Mouse (Mus musculus): Measurements from ENCODE around the gene Gc. TPM values are rescaled to one million over a fixed set of nuclear protein-coding genes. Genes with fewer than 3 reads are reported as not detected.

Gc gene
- total and polyA plus RNA-seq, 2 experiments: 2,360 to 10,847 TPM

- no peak for DNase-seq (ENCODE audit: extremely low read depth, low read depth, low spot score)
- Histone ChIP-seq H3K9ac (ENCODE audit: low read depth, low read length) (no peak overlapping the region), H3K36me3 (ENCODE audit: control insufficient read depth, insufficient read depth, low read length) (no peaks in the 10 kb centered on the region), H3K27me3 (ENCODE audit: control insufficient read depth, insufficient read depth, low read length) (no peaks in the 10 kb centered on the region), H3K4me3 (ENCODE audit: insufficient read depth, low read depth, low read length) (no peak overlapping the region), H3K4me1 (ENCODE audit: control insufficient read depth, insufficient read depth, low read length) (no peaks in the 10 kb centered on the region), H3K27ac (replicated peaks; ENCODE audit: insufficient read depth, low read depth, low read length) (no peak overlapping the region), H3K79me2 (ENCODE audit: control insufficient read depth, insufficient read depth, low read length) (no peaks in the 10 kb centered on the region)
- 48% methylated on average over 1 of the region's 1 CpGs for WGBS
- TF ChIP-seq CTCF (IDR thresholded peaks at IDR 0.05; ENCODE audit: low read depth, low read length): no peak
- TF ChIP-seq POLR2A (IDR thresholded peaks at IDR 0.05; ENCODE audit: extremely low read depth, insufficient read depth, low read length): no peak
Observed at GRCm38 (mm10) chr5:89390405-89390804, 67.3 kb downstream of the Gc start.

- peak; percentile 38; the same call in 1 of the 2 replicates for TF ChIP-seq CTCF (IDR thresholded peaks at IDR 0.05; ENCODE audit: low read depth, low read length)
- TF ChIP-seq POLR2A (IDR thresholded peaks at IDR 0.05; ENCODE audit: extremely low read depth, insufficient read depth, low read length): no peak
- H3K4me3 ChIP-seq (ENCODE audit: insufficient read depth, low read depth, low read length): no peak overlapping the region
- H3K27me3 ChIP-seq (ENCODE audit: control insufficient read depth, insufficient read depth, low read length): no peaks in the 10 kb centered on the region
- no peaks in the 10 kb centered on the region for H3K79me2 ChIP-seq (ENCODE audit: control insufficient read depth, insufficient read depth, low read length)
- no peaks in the 10 kb centered on the region for H3K36me3 ChIP-seq (ENCODE audit: control insufficient read depth, insufficient read depth, low read length)
- 27% methylated on average over 5 of the region's 5 CpGs for WGBS
- no peak overlapping the region for H3K27ac ChIP-seq (replicated peaks; ENCODE audit: insufficient read depth, low read depth, low read length)
- DNase-seq (ENCODE audit: extremely low read depth, low read depth, low spot score): peak; percentile 57
- no peaks in the 10 kb centered on the region; the same call in 1 of the 2 replicates for H3K4me1 ChIP-seq (ENCODE audit: control insufficient read depth, insufficient read depth, low read length)
- no peak overlapping the region for H3K9ac ChIP-seq (ENCODE audit: low read depth, low read length)
Observed at GRCm38 (mm10) chr5:89384204-89384603, 73.5 kb downstream of the Gc start.

GRCm38 (mm10) chr5:89381340-89381739 is 76.4 kb downstream of the Gc start:
- no peak for DNase-seq (ENCODE audit: extremely low read depth, low read depth, low spot score)
- H3K27ac ChIP-seq (replicated peaks; ENCODE audit: insufficient read depth, low read depth, low read length): no peak overlapping the region
- 78% methylated on average over 4 of the region's 4 CpGs for WGBS
- no peak for TF ChIP-seq CTCF (IDR thresholded peaks at IDR 0.05; ENCODE audit: low read depth, low read length)
- TF ChIP-seq POLR2A (IDR thresholded peaks at IDR 0.05; ENCODE audit: extremely low read depth, insufficient read depth, low read length): no peak
- H3K4me1 ChIP-seq (ENCODE audit: control insufficient read depth, insufficient read depth, low read length): no peaks in the 10 kb centered on the region; the same call in 1 of the 2 replicates
- H3K27me3 ChIP-seq (ENCODE audit: control insufficient read depth, insufficient read depth, low read length): no peaks in the 10 kb centered on the region
- H3K4me3 ChIP-seq (ENCODE audit: insufficient read depth, low read depth, low read length): no peak overlapping the region
- no peaks in the 10 kb centered on the region for H3K79me2 ChIP-seq (ENCODE audit: control insufficient read depth, insufficient read depth, low read length)
- H3K9ac ChIP-seq (ENCODE audit: low read depth, low read length): no peak overlapping the region
- H3K36me3 ChIP-seq (ENCODE audit: control insufficient read depth, insufficient read depth, low read length): no peaks in the 10 kb centered on the region

GRCm38 (mm10) chr5:89370140-89370539 is 87.6 kb downstream of the Gc start:
- Histone ChIP-seq H3K27ac (replicated peaks; ENCODE audit: insufficient read depth, low read depth, low read length) (no peak overlapping the region), H3K79me2 (ENCODE audit: control insufficient read depth, insufficient read depth, low read length) (no peaks in the 10 kb centered on the region), H3K36me3 (ENCODE audit: control insufficient read depth, insufficient read depth, low read length) (no peaks in the 10 kb centered on the region), H3K9ac (ENCODE audit: low read depth, low read length) (no peak overlapping the region), H3K4me3 (ENCODE audit: insufficient read depth, low read depth, low read length) (no peak overlapping the region), H3K4me1 (ENCODE audit: control insufficient read depth, insufficient read depth, low read length) (peaks cover 3% of the 10 kb centered on the region; the same call in 1 of the 2 replicates), H3K27me3 (ENCODE audit: control insufficient read depth, insufficient read depth, low read length) (no peaks in the 10 kb centered on the region)
- no peak for DNase-seq (ENCODE audit: extremely low read depth, low read depth, low spot score)
- WGBS: 63% methylated on average over 1 of the region's 1 CpGs
- TF ChIP-seq CTCF (IDR thresholded peaks at IDR 0.05; ENCODE audit: low read depth, low read length): no peak
- no peak for TF ChIP-seq POLR2A (IDR thresholded peaks at IDR 0.05; ENCODE audit: extremely low read depth, insufficient read depth, low read length)

- Histone ChIP-seq H3K4me3 (ENCODE audit: insufficient read depth, low read depth, low read length) (no peak overlapping the region), H3K79me2 (ENCODE audit: control insufficient read depth, insufficient read depth, low read length) (no peaks in the 10 kb centered on the region), H3K27ac (replicated peaks; ENCODE audit: insufficient read depth, low read depth, low read length) (no peak overlapping the region), H3K9ac (ENCODE audit: low read depth, low read length) (no peak overlapping the region), H3K4me1 (ENCODE audit: control insufficient read depth, insufficient read depth, low read length) (no peaks in the 10 kb centered on the region), H3K36me3 (ENCODE audit: control insufficient read depth, insufficient read depth, low read length) (no peaks in the 10 kb centered on the region), H3K27me3 (ENCODE audit: control insufficient read depth, insufficient read depth, low read length) (no peaks in the 10 kb centered on the region)
- DNase-seq (ENCODE audit: extremely low read depth, low read depth, low spot score): no peak
- TF ChIP-seq CTCF (IDR thresholded peaks at IDR 0.05; ENCODE audit: low read depth, low read length) (no peak), POLR2A (IDR thresholded peaks at IDR 0.05; ENCODE audit: extremely low read depth, insufficient read depth, low read length) (no peak)
- WGBS: 71% methylated on average over 4 of the region's 4 CpGs
Observed at GRCm38 (mm10) chr5:89368045-89368743, 89.5 kb downstream of the Gc start.

Other genes starting within 250 kb of the Gc start
- not detected in 2 replicates for gene Npffr2, start 69.5 kb upstream of the Gc start, total RNA-seq (2014; rRNA removed)
- gene Npffr2, start 69.5 kb upstream of the Gc start, polyA plus RNA-seq (2012; rRNA removed): not detected in 2 replicates

All from liver, adult 2 months (tissue).